Mouse (Mus musculus) spleen, adult 2 months (tissue): ENCODE data around the gene Ears2. TPM values are rescaled to one million over a fixed set of nuclear protein-coding genes. Genes with fewer than 3 reads are reported as not detected.

Experiments used
- DNase-seq, 2 experiments: peaks; one replicate each; pipeline versions ENCODE4 v3.0.0 to v3.0.0-alpha.2; 2012 to 2021; ENCODE audit warnings: low spot score in 2 of 2, low read depth in 1 of 2
- H3K27ac ChIP-seq: fragments of 200-500 bp; 2 replicates; pipeline ENCODE4 v1.5.1; 2012; ENCODE audit warnings: low read length, inconsistent platforms; ENCODE audit not compliant: insufficient read depth
- H3K27me3 ChIP-seq: fragments of 200-500 bp; 2 replicates; pipeline ENCODE4 v1.6.1; 2012; ENCODE audit warnings: mild to moderate bottlenecking, moderate library complexity, low read length, inconsistent platforms; ENCODE audit not compliant: control insufficient read depth, insufficient read depth
- H3K36me3 ChIP-seq: fragments of 200-500 bp; 2 replicates; pipeline ENCODE4 v1.6.1; 2012; ENCODE audit warnings: mild to moderate bottlenecking, low read length, inconsistent platforms; ENCODE audit not compliant: control insufficient read depth, insufficient read depth
- H3K4me1 ChIP-seq: fragments of 200-500 bp; 2 replicates; pipeline ENCODE4 v1.6.1; 2011; ENCODE audit warnings: inconsistent platforms; ENCODE audit not compliant: control insufficient read depth, insufficient read depth, insufficient read length
- H3K4me3 ChIP-seq: fragments of 200-500 bp; 2 replicates; pipeline ENCODE4 v1.5.1; 2011; ENCODE audit warnings: mild to moderate bottlenecking, inconsistent platforms; ENCODE audit not compliant: insufficient read depth, insufficient read length; ENCODE audit errors: extremely low read depth
- CTCF ChIP-seq: fragments of 200-500 bp; IDR thresholded peaks from 2 replicates; pipeline ENCODE4 v1.5.1; 2011; ENCODE audit warnings: mild to moderate bottlenecking, inconsistent platforms; ENCODE audit not compliant: insufficient read depth, insufficient read length, insufficient replicate concordance; ENCODE audit errors: extremely low read depth
- POLR2A ChIP-seq: fragments of 200-500 bp; IDR thresholded peaks from 2 replicates; pipeline ENCODE4 v1.6.1; 2011; ENCODE audit warnings: low read depth, low read length, inconsistent platforms
- WGBS: fragments of 180-500 bp; shearing (Covaris S2); methylation state at CpG from one replicate; pipeline ENCODE4 v1.1.7; 2018; 5-methylcytosine and 5-hydroxymethylcytosine counted together
- polyA plus RNA-seq: library from polyadenylated mRNA; depleted of rRNA; stranded (reverse); fragments of >200 nt; gene quantifications from 2 replicates; pipeline ENCODE4 v1.2.3, GENCODE M21; 2012; rRNA removed

Gene Ears2
- polyA plus RNA-seq, 1 experiment, result 7.9 TPM

DNA sequence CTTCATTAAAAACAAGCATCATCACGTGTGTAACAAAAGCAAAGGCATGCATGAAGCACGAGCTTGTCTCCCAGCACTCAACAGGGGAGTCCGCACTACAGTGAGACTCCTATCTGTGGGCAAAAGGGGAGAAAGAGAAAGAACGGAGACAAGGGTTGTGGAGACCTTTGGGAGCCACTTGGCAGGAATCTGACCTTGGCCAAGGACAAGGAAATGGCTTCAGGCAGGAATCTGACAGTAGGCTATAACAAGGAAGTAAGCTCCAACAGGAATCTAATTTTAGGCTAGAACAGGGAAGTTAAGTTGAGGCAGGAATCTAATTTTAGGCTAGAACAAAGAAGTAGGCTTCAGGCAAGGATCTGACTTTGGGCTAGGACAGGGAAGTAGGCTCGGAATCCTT lies 71.1 kb downstream of the Ears2 start:
- no peak overlapping the region for H3K4me3 ChIP-seq
- TF ChIP-seq POLR2A (no peak), CTCF (no peak)
- H3K4me1 ChIP-seq, result no peaks in the 10 kb centered on the region
- no peak for DNase-seq
- peaks cover 46% of the 10 kb centered on the region for H3K36me3 ChIP-seq
- H3K27ac ChIP-seq, result no peak overlapping the region
- H3K27me3 ChIP-seq, result no peaks in the 10 kb centered on the region
- WGBS, result 92% methylated on average over 5 of the region's 5 CpGs

Other genes starting within 250 kb of the Ears2 start
- gene Scnn1b, start 202.2 kb downstream of the Ears2 start, polyA plus RNA-seq, result not detected in 2 replicates
- 9.9 and 11.8 TPM in 2 replicates for gene Cog7, start 85.6 kb downstream of the Ears2 start, polyA plus RNA-seq
- 88.1 and 148 TPM in 2 replicates for gene Gga2, start 46.0 kb downstream of the Ears2 start, polyA plus RNA-seq
- 15.4 and 16.2 TPM in 2 replicates for gene Ubfd1, start 88 bp downstream of the Ears2 start, polyA plus RNA-seq
- gene Ndufab1, start 34.6 kb upstream of the Ears2 start, polyA plus RNA-seq, result 103 and 141 TPM in 2 replicates
- gene Palb2, start 65.7 kb upstream of the Ears2 start, polyA plus RNA-seq, result 2.5 and 2.7 TPM in 2 replicates
- 54.9 and 62.0 TPM in 2 replicates for gene Dctn5, start 65.8 kb upstream of the Ears2 start, polyA plus RNA-seq
- 11.3 and 14.9 TPM in 2 replicates for gene Plk1, start 92.2 kb upstream of the Ears2 start, polyA plus RNA-seq
- gene Ern2, start 118.9 kb upstream of the Ears2 start, polyA plus RNA-seq, result 0.22 TPM in 1 of 2 replicates, not detected in the other
- gene Chp2, start 152.2 kb upstream of the Ears2 start, polyA plus RNA-seq, result 1.2 and 2.7 TPM in 2 replicates
- gene Prkcb, start 221.5 kb upstream of the Ears2 start, polyA plus RNA-seq, result 106 and 118 TPM in 2 replicates